Mouse (Mus musculus): ENCODE data around the gene Sin3a. TPM values are rescaled to one million over a fixed set of nuclear protein-coding genes. Genes with fewer than 3 reads are reported as not detected.
A peak's percentile ranks its signal among the peaks of the same experiment; 100 is the strongest.

Sin3a gene
- polyA plus RNA-seq, 1 experiment from 2014 or later = 21.2 TPM

DNA sequence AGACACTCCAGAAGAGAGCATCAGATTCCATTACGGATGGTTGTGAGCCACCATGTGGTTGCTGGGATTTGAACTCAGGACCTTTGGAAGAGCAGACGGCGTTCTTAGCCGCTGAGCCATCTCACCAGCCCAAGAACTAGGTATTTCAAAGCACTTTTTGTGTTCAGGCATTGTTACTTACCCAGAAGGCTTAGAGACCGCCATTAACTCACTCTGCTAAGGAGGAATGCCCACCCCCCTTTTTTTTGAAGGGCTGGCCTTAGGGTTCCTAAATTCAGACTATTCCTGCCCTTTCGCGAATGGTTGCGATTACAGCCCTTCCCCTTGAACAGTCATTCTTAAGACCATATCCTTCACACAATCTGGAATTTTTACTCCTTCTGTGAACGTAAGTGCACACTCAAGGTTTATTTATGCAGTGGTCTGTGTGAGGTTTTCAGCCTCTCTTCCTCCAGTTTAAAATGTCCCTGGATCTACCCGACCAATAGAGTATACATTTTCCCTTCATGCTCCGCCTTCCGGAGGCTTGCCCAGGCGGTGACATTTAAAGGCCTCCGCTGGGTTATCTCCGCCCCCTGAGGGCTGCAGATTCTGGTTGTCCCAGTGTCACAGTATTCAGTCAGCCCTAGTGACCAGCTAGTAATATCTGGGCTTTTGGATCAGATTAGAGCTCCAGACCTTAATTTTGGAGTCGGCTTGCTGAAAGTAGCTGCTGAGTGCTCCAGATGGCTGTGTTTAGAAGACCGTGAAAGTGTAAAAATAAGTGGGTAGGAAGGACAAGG is 3.2 kb downstream of the Sin3a start:
- Histone ChIP-seq H3K27me3 (replicated peaks) (no peaks in the 10 kb centered on the region), H3K4me3 (replicated peaks) (peak overlapping the region; percentile 97), H3K9me3 (replicated peaks) (no peaks in the 10 kb centered on the region), H3K9ac (replicated peaks) (peak overlapping the region; percentile 53), H3K4me2 (peak overlapping the region; percentile 94), H3K4me1 (peaks cover 42% of the 10 kb centered on the region), H3K36me3 (no peaks in the 10 kb centered on the region), H3K27ac (replicated peaks) (peak overlapping the region; percentile 99)
- ATAC-seq (ENCODE audit: low FRiP score) = no peak
- WGBS = 4% methylated on average over 17 of the region's 17 CpGs

DNA sequence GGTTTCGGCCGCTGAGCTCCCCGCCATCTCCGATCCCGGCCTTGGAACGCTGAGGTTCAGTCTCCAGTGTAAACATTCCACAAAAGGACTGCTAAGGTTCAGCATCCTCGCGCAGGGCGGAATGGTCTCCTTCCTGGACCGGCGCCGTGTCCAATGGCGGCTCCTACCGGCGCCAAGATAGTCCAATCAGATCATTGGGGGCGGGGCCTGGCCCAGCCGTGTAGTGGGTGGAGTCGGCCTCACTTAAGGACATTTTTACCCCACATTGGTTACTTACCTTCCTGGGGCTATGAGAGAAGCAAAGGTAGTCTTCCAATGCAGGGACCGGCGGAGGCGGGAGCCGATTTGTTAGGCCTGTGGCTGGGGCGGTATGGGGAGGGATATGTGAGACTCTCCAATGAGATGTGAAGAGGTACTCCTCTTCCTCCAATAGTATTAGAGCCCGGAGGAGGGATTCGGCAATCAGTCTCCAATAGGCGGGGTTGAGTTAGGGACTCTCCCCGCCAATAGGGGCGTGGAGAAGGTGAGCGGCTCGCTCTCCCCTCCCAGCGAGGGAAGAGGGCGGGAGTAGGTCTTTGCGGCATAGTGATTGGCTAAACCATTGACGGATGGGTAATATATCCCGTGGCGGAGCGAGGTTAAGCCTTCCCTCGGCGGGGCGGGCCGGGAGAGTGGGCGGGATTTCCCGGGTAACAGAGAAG is 4.0 kb downstream of the Sin3a start:
- H3K27ac ChIP-seq (replicated peaks) = peak overlapping the region; percentile 99
- peak overlapping the region; percentile 94 for H3K4me2 ChIP-seq
- peak overlapping the region; percentile 97 for H3K4me3 ChIP-seq (replicated peaks)
- no peaks in the 10 kb centered on the region for H3K27me3 ChIP-seq (replicated peaks)
- H3K4me1 ChIP-seq = peaks cover 39% of the 10 kb centered on the region
- WGBS = under 1% methylated on average over 41 of the region's 43 CpGs
- ATAC-seq (ENCODE audit: low FRiP score) = peak; percentile 89
- no peaks in the 10 kb centered on the region for H3K9me3 ChIP-seq (replicated peaks)
- H3K36me3 ChIP-seq = no peaks in the 10 kb centered on the region
- H3K9ac ChIP-seq (replicated peaks) = peak overlapping the region; percentile 89

DNA sequence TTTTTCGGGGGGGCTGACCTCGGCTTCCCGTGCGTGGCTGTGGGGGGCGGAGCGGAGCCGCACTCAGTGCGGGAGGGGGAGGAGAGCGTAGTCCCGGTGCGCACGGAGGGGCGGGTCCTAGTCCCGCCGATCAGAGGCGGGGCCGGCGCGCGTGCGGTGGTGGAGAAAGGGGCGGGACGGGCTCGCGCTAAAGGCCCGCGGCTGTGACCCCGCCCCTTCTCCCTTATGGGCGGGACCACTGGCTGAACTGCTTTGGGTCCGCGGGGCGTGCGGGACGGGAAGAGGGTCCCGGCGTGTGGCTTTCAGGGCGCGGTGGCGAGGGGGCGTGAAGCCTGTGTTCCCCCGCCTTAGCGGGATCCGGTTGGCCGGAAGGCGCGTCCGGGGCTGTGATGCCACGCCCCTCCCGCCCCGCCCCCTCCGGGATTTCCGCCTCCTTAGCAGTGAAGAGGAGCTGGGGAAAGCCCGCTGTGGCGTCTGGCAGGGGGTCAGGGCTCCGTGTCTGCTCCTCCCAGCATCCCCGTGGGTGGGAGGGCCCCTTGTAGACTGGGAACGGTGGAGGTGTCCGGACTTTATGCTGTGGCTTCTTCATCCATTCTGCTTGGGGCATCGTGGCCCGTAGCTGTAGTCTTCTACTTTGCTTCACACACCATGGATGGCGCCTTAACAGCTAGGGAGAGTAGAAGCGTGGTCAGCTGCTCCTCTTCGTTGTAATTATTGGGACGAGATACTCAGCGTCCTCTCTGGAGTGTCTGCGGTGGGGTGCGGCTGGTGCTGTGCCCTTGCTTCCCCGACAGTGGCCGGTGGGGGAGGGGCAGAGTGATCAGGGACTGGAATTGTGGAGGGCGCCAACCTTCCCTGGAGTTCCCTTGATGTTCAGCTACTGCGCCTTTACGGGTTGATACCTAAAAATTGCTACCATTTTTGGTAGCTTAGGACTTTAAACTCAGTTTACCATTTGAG is 5.1 kb downstream of the Sin3a start:
- peak overlapping the region; percentile 97 for H3K4me3 ChIP-seq (replicated peaks)
- H3K9ac ChIP-seq (replicated peaks) = peak overlapping the region; percentile 89
- H3K27ac ChIP-seq (replicated peaks) = peak overlapping the region; percentile 99
- H3K36me3 ChIP-seq = no peaks in the 10 kb centered on the region
- H3K9me3 ChIP-seq (replicated peaks) = no peaks in the 10 kb centered on the region
- H3K4me1 ChIP-seq = peaks cover 31% of the 10 kb centered on the region
- no peaks in the 10 kb centered on the region for H3K27me3 ChIP-seq (replicated peaks)
- H3K4me2 ChIP-seq = peak overlapping the region; percentile 94
- ATAC-seq (ENCODE audit: low FRiP score) = peak; percentile 64
- WGBS = under 1% methylated on average over 70 of the region's 72 CpGs

DNA sequence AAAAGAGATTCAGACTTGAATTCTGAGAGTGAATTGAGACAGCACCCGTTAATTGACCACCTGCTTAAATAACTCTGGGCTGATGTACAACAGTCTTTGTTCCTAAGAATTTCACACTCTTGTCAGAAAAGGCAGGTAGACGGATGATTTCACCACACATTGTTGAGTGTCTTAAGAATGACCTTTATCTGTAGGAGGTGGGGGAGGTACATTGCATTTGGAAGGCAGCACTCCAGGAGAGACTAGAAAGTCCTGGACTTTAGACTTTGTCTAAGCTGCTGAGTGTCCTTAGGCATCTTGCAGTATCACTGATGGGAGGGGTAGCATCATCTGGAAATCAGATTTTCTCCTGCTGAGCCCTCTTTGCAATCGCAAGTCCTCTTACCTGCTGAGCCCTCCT is 10.4 kb downstream of the Sin3a start:
- Histone ChIP-seq H3K36me3 (peaks cover 8% of the 10 kb centered on the region), H3K9me3 (replicated peaks) (no peaks in the 10 kb centered on the region), H3K9ac (replicated peaks) (no peak overlapping the region), H3K4me2 (no peak overlapping the region), H3K4me1 (peaks cover 13% of the 10 kb centered on the region), H3K27me3 (replicated peaks) (no peaks in the 10 kb centered on the region), H3K4me3 (replicated peaks) (no peak overlapping the region), H3K27ac (replicated peaks) (no peak overlapping the region)
- WGBS = 79% methylated on average over 3 of the region's 3 CpGs
- ATAC-seq (ENCODE audit: low FRiP score) = no peak

DNA sequence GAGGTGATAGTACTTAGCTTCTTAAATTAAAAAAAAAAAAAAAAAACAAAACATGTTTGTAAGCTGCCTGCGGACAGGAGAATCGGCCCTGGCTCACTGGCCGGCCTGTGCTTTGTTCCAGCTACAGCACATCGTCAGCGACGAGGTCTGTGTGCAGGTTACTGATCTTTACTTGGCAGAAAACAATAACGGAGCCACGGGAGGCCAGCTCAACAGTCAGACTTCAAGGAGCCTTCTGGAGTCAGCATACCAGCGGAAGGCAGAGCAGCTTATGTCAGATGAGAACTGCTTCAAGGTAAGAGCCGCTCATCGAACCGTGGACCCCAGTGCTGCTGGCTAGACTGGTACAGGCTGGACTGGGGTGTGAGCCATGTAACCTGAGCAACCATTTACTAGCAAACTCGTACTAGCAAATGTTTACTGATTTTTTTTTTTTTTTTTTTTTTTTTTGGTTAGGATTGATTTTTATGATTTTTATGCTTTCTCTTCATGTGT is 45.5 kb downstream of the Sin3a start:
- Histone ChIP-seq H3K9ac (replicated peaks) (no peak overlapping the region), H3K4me1 (no peaks in the 10 kb centered on the region), H3K4me3 (replicated peaks) (no peak overlapping the region), H3K36me3 (peaks cover 75% of the 10 kb centered on the region), H3K9me3 (replicated peaks) (no peaks in the 10 kb centered on the region), H3K27ac (replicated peaks) (no peak overlapping the region), H3K4me2 (no peak overlapping the region), H3K27me3 (replicated peaks) (no peaks in the 10 kb centered on the region)
- 91% methylated on average over 13 of the region's 13 CpGs for WGBS
- no peak for ATAC-seq (ENCODE audit: low FRiP score)

DNA sequence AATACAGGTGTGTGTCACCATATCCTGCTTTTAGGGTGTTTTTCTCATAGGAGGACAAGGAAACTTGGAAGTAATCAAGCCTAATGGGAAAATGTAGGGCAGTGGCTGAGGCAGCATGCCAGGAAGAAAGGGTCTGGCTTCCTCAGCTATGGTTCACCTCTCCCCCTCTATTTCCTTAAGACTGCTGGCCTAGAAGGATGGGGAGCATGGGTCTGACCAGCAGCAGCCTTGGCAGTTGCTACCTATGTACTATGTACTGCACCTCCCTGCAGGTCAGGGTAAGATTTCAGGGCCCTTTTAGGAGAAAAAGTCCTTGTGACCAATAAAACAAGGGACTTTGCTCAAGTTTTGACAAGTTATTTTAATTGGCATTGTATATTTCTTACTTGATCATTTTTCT is 57.8 kb downstream of the Sin3a start:
- Histone ChIP-seq H3K9me3 (replicated peaks) (no peaks in the 10 kb centered on the region), H3K36me3 (peaks cover 33% of the 10 kb centered on the region), H3K27ac (replicated peaks) (0 out of 2 replicates have a peak overlapping the region, but pooled peaks have one; percentile 13), H3K9ac (replicated peaks) (peak overlapping the region; percentile 84; the same call in 1 of the 2 replicates), H3K4me2 (peak overlapping the region; percentile 92), H3K4me3 (replicated peaks) (peak overlapping the region; percentile 88), H3K27me3 (replicated peaks) (no peaks in the 10 kb centered on the region), H3K4me1 (peaks cover 21% of the 10 kb centered on the region)
- no peak for ATAC-seq (ENCODE audit: low FRiP score)

DNA sequence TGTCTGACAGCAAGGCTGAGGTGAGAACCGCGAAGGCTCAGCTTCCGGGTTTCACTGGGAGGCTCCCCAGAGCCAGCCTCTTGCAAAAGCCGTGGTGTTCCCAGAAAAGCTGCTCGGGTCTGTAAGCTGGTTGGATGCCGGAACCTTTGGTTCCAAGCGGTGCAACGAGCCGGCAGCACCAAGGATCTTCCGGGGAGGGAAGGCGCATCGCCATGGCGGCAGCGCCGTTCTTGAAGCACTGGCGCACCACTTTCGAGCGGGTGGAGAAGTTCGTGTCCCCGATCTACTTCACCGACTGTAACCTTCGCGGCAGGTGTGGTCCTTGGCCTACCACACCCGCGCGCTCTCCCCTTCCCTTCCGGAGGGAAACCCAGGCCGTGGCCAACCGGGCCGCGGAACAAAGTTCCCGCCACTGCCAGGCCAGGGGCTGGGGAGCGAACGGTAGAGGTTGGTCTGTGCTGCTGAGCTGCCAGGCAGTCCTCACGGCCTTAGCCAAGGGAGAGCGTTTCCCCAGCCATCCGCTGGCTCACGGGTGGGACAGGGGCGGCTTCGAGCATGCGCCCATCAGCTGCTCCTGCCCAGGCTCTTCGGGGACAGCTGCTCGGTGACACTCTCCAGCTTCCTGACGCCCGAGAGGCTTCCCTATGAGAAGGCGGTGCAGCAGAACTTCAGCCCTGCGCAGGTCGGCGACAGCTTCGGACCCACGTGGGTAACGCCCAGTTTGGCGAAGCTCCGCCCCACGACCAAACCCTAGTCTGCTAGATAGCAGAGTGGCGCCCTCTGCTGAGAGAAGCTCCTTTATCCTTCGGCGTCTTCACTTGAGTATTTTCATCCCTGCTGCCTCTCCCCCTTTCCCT is 59.0 kb downstream of the Sin3a start, which contains the start of gene Man2c1:
TSS of gene Man2c1 (plus strand) at position 114 of the 857 bp plus-strand sequence.
- Histone ChIP-seq H3K27ac (replicated peaks) (peak within 1 kb of the TSS; percentile 95), H3K9ac (replicated peaks) (peak within 1 kb of the TSS; percentile 84), H3K9me3 (replicated peaks) (no peaks in the 10 kb centered on the region), H3K27me3 (replicated peaks) (no peaks in the 10 kb centered on the region), H3K4me2 (peak within 1 kb of the TSS; percentile 92), H3K4me1 (peaks cover 21% of the 10 kb centered on the region), H3K36me3 (peaks cover 29% of the 10 kb centered on the region), H3K4me3 (replicated peaks) (peak within 1 kb of the TSS; percentile 88)
- under 1% methylated on average over 58 of the region's 58 CpGs for WGBS
- ATAC-seq (ENCODE audit: low FRiP score) = peak; percentile 94

DNA sequence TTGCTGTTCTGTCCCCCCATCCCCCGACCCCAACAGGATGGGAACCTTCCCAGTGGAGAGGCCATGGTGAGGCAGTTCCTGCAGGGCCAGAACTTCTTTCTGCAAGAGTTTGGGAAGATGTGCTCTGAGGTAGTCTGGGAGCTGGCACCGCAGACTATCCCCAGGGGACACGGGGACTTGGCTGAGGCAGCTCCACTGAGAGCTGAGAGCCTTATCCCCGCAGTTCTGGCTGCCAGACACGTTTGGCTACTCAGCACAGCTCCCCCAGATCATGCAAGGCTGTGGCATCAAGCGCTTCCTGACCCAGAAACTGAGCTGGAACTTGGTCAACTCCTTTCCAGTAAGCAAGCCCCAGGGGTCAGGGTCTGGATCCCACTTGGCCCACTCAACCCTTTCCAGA is 65.4 kb downstream of the Sin3a start:
- ATAC-seq (ENCODE audit: low FRiP score) = no peak
- Histone ChIP-seq H3K4me1 (no peaks in the 10 kb centered on the region), H3K36me3 (peaks cover 66% of the 10 kb centered on the region), H3K4me3 (replicated peaks) (no peak overlapping the region), H3K9ac (replicated peaks) (no peak overlapping the region), H3K4me2 (no peak overlapping the region), H3K27me3 (replicated peaks) (no peaks in the 10 kb centered on the region), H3K27ac (replicated peaks) (no peak overlapping the region), H3K9me3 (replicated peaks) (no peaks in the 10 kb centered on the region)
- 83% methylated on average over 6 of the region's 6 CpGs for WGBS

DNA sequence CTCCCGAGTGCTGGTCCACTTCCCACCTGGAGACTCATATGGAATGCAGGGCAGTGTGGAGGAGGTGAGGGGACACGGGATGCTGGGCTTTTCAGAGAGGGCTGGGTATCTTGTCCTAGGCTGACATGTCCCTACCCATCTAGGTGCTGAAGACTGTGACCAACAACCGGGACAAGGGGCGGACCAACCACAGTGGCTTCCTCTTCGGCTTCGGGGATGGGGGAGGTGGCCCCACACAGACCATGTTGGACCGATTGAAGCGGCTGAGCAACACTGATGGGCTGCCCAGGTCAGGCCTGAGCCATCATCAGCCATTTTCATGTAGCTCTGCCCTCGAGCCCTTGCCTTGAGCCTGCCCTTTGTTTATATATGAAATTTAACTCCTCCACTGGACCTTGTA is 65.9 kb downstream of the Sin3a start:
- no peak overlapping the region for H3K4me2 ChIP-seq
- no peak for ATAC-seq (ENCODE audit: low FRiP score)
- H3K36me3 ChIP-seq = peaks cover 71% of the 10 kb centered on the region
- H3K27ac ChIP-seq (replicated peaks) = no peak overlapping the region
- H3K4me3 ChIP-seq (replicated peaks) = no peak overlapping the region
- no peaks in the 10 kb centered on the region for H3K27me3 ChIP-seq (replicated peaks)
- H3K9ac ChIP-seq (replicated peaks) = no peak overlapping the region
- no peaks in the 10 kb centered on the region for H3K4me1 ChIP-seq
- H3K9me3 ChIP-seq (replicated peaks) = no peaks in the 10 kb centered on the region
- 93% methylated on average over 9 of the region's 9 CpGs for WGBS

DNA sequence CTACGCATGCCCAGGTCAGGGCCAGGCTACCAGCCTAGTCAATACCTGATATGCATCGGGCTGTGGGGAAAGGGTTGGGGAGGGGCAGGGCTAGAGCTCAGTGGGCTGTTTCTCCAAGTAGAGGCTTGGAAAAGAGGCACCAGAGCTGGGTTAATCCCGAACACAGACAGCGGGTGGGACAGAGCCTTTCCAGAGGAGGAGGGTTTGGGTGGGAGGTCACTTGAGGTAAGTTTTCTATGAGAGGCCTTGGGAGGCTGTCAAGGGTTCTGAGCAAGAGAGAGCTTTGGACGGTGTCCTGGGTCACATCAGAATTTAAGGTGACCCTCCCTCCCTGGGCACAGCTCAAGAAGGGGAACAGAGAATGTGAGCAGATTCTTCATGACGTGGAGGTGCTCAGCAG is 66.7 kb downstream of the Sin3a start:
- no peaks in the 10 kb centered on the region for H3K9me3 ChIP-seq (replicated peaks)
- WGBS = 91% methylated on average over 6 of the region's 6 CpGs
- H3K27me3 ChIP-seq (replicated peaks) = no peaks in the 10 kb centered on the region
- no peak overlapping the region for H3K9ac ChIP-seq (replicated peaks)
- peaks cover 79% of the 10 kb centered on the region for H3K36me3 ChIP-seq
- ATAC-seq (ENCODE audit: low FRiP score) = no peak
- H3K4me3 ChIP-seq (replicated peaks) = no peak overlapping the region
- H3K4me1 ChIP-seq = no peaks in the 10 kb centered on the region
- no peak overlapping the region for H3K4me2 ChIP-seq
- H3K27ac ChIP-seq (replicated peaks) = no peak overlapping the region

All from neural tube, embryonic 15.5 days (tissue).